Mouse (Mus musculus): ENCODE data around the gene Iqgap1. TPM values are rescaled to one million over a fixed set of nuclear protein-coding genes. Genes with fewer than 3 reads are reported as not detected.

Gene Iqgap1
- total and polyA plus RNA-seq, 2 experiments: 2.8 to 7.8 TPM

DNA sequence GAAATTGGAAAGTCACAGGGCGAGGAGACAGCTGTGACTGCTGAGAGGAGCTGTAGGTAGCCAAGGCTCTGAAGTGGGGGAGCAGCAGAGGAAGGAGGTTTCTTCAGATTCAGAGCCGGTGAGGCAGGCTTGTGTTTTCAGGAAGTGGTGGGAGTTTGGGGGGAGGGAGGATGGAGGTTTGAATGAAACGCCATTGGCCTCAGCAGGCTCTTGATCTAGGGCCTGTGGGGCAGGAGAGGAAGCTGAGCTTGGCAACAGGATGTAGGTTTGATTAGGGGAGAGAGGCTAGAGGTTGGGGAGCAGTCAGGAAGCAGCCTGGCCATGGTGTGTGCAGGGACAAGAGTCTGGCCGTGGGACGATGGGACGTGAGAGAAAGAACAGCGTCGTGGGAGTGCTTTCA, 39.1 kb upstream of the Iqgap1 start:
- H3K27ac ChIP-seq (replicated peaks; ENCODE audit: insufficient read depth, low read depth, low read length): peak overlapping the region; percentile 65

DNA sequence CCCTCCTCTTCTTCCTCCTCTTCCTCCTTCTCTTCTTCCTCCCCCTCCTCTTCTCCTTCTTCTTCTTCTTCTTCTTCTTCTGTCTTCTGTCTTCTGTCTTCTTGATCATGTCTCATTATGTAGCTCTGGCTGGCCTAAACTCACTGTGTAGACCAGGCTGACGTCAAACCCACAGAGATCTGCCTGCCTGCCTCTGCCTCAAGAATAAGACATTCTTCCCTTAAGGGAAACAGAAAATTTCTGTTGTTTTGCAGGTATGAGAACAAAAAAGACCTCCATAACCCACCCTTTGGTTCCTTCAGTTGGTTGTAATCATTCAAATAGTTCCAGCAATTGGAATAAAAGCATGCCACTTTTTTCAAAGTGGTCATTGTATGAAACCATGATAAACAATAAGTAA, 38.4 kb upstream of the Iqgap1 start:
- WGBS: 82% methylated on average over 1 of the region's 1 CpGs

More for the DNA sequence above, 39.1 kb upstream of the Iqgap1 start:
- Histone ChIP-seq H3K4me3 (ENCODE audit: insufficient read depth, low read depth, low read length) (no peak overlapping the region), H3K36me3 (ENCODE audit: control insufficient read depth, insufficient read depth, low read length) (peaks cover 5% of the 10 kb centered on the region), H3K79me2 (ENCODE audit: control insufficient read depth, insufficient read depth, low read length) (peaks cover 6% of the 10 kb centered on the region; the same call in 1 of the 2 replicates), H3K27me3 (ENCODE audit: control insufficient read depth, insufficient read depth, low read length) (no peaks in the 10 kb centered on the region), H3K9ac (ENCODE audit: low read depth, low read length) (no peak overlapping the region), H3K4me1 (ENCODE audit: control insufficient read depth, insufficient read depth, low read length) (peaks cover 20% of the 10 kb centered on the region)
- 72% methylated on average over 8 of the region's 8 CpGs for WGBS
- TF ChIP-seq POLR2A (IDR thresholded peaks at IDR 0.05; ENCODE audit: extremely low read depth, insufficient read depth, low read length) (no peak), CTCF (IDR thresholded peaks at IDR 0.05; ENCODE audit: low read depth, low read length) (no peak)
- DNase-seq (ENCODE audit: extremely low read depth, low read depth, low spot score): peak; percentile 28

GRCm38 (mm10) chr7:80863520-80863919, 37.7 kb upstream of the Iqgap1 start:
- H3K4me1 ChIP-seq (ENCODE audit: control insufficient read depth, insufficient read depth, low read length): peaks cover 20% of the 10 kb centered on the region
- H3K27me3 ChIP-seq (ENCODE audit: control insufficient read depth, insufficient read depth, low read length): no peaks in the 10 kb centered on the region
- WGBS: 70% methylated on average over 5 of the region's 5 CpGs
- TF ChIP-seq CTCF (IDR thresholded peaks at IDR 0.05; ENCODE audit: low read depth, low read length) (no peak), POLR2A (IDR thresholded peaks at IDR 0.05; ENCODE audit: extremely low read depth, insufficient read depth, low read length) (no peak)
- H3K9ac ChIP-seq (ENCODE audit: low read depth, low read length): peak overlapping the region; percentile 10; the same call in 1 of the 2 replicates
- H3K36me3 ChIP-seq (ENCODE audit: control insufficient read depth, insufficient read depth, low read length): peaks cover 5% of the 10 kb centered on the region
- DNase-seq (ENCODE audit: extremely low read depth, low read depth, low spot score): no peak
- H3K27ac ChIP-seq (replicated peaks; ENCODE audit: insufficient read depth, low read depth, low read length): peak overlapping the region; percentile 62
- no peak overlapping the region; the same call in 1 of the 2 replicates for H3K4me3 ChIP-seq (ENCODE audit: insufficient read depth, low read depth, low read length)
- H3K79me2 ChIP-seq (ENCODE audit: control insufficient read depth, insufficient read depth, low read length): peaks cover 6% of the 10 kb centered on the region; the same call in 1 of the 2 replicates

More for the DNA sequence above, 38.4 kb upstream of the Iqgap1 start:
- H3K79me2 ChIP-seq (ENCODE audit: control insufficient read depth, insufficient read depth, low read length): peaks cover 6% of the 10 kb centered on the region; the same call in 1 of the 2 replicates
- no peak for TF ChIP-seq CTCF (IDR thresholded peaks at IDR 0.05; ENCODE audit: low read depth, low read length)
- TF ChIP-seq POLR2A (IDR thresholded peaks at IDR 0.05; ENCODE audit: extremely low read depth, insufficient read depth, low read length): no peak
- H3K4me1 ChIP-seq (ENCODE audit: control insufficient read depth, insufficient read depth, low read length): peaks cover 20% of the 10 kb centered on the region
- H3K4me3 ChIP-seq (ENCODE audit: insufficient read depth, low read depth, low read length): no peak overlapping the region
- no peaks in the 10 kb centered on the region for H3K27me3 ChIP-seq (ENCODE audit: control insufficient read depth, insufficient read depth, low read length)
- H3K9ac ChIP-seq (ENCODE audit: low read depth, low read length): no peak overlapping the region
- 0 out of 2 replicates have a peak overlapping the region, but pooled peaks have one; percentile 34 for H3K27ac ChIP-seq (replicated peaks; ENCODE audit: insufficient read depth, low read depth, low read length)
- H3K36me3 ChIP-seq (ENCODE audit: control insufficient read depth, insufficient read depth, low read length): peaks cover 5% of the 10 kb centered on the region
- no peak for DNase-seq (ENCODE audit: extremely low read depth, low read depth, low spot score)

- Histone ChIP-seq H3K4me1 (ENCODE audit: control insufficient read depth, insufficient read depth, low read length) (peaks cover 20% of the 10 kb centered on the region), H3K79me2 (ENCODE audit: control insufficient read depth, insufficient read depth, low read length) (peaks cover 6% of the 10 kb centered on the region; the same call in 1 of the 2 replicates), H3K27me3 (ENCODE audit: control insufficient read depth, insufficient read depth, low read length) (no peaks in the 10 kb centered on the region), H3K27ac (replicated peaks; ENCODE audit: insufficient read depth, low read depth, low read length) (no peak overlapping the region), H3K36me3 (ENCODE audit: control insufficient read depth, insufficient read depth, low read length) (no peaks in the 10 kb centered on the region; the same call in 1 of the 2 replicates), H3K4me3 (ENCODE audit: insufficient read depth, low read depth, low read length) (no peak overlapping the region), H3K9ac (ENCODE audit: low read depth, low read length) (no peak overlapping the region)
- 91% methylated on average over 2 of the region's 2 CpGs for WGBS
- TF ChIP-seq POLR2A (IDR thresholded peaks at IDR 0.05; ENCODE audit: extremely low read depth, insufficient read depth, low read length) (no peak), CTCF (IDR thresholded peaks at IDR 0.05; ENCODE audit: low read depth, low read length) (no peak)
- DNase-seq (ENCODE audit: extremely low read depth, low read depth, low spot score): no peak
Observed at GRCm38 (mm10) chr7:80862475-80862874, 36.7 kb upstream of the Iqgap1 start.

DNA sequence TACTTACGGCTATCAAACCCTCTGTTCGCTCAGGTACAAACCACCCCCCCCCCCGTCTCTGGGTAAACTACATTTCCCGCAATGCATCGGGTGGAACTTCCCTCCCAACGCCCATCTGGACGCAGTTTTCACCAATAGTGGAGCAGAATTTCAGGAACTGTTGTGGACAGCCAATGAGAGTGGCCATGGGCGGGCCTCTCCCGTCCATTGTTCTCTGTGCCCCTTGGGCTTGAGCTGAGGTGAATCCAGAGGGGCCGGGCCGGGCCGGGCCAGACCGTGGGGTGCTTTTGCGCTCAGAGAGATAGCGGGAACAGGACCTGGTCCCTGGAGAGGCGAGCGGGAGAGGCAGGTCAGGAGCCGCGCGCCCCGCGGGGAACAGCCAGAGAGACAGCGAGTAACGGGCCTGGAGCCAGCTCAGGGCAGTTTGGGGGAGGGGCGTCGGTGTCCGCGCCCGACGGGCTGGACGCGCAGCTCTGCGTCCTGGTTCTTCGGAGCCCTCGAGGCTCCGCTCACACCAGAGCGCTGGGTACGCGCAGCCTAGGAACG, 35.0 kb upstream of the Iqgap1 start, which contains the start of gene Zscan2:
Zscan2 (plus strand) TSS at position 192 of the 546 bp plus-strand sequence.
- DNase-seq (ENCODE audit: extremely low read depth, low read depth, low spot score): peak; percentile 93
- TF ChIP-seq CTCF (IDR thresholded peaks at IDR 0.05; ENCODE audit: low read depth, low read length): no peak
- TF ChIP-seq POLR2A (IDR thresholded peaks at IDR 0.05; ENCODE audit: extremely low read depth, insufficient read depth, low read length): peak; percentile 73; the same call in 1 of the 2 replicates
- H3K36me3 ChIP-seq (ENCODE audit: control insufficient read depth, insufficient read depth, low read length): no peaks in the 10 kb centered on the region
- H3K27ac ChIP-seq (replicated peaks; ENCODE audit: insufficient read depth, low read depth, low read length): peak within 1 kb of the TSS; percentile 95
- WGBS: under 1% methylated on average over 40 of the region's 40 CpGs
- peak within 1 kb of the TSS; percentile 88 for H3K4me3 ChIP-seq (ENCODE audit: insufficient read depth, low read depth, low read length)
- H3K79me2 ChIP-seq (ENCODE audit: control insufficient read depth, insufficient read depth, low read length): peaks cover 6% of the 10 kb centered on the region; the same call in 1 of the 2 replicates
- peaks cover 12% of the 10 kb centered on the region; the same call in 1 of the 2 replicates for H3K4me1 ChIP-seq (ENCODE audit: control insufficient read depth, insufficient read depth, low read length)
- peak within 1 kb of the TSS; percentile 90 for H3K9ac ChIP-seq (ENCODE audit: low read depth, low read length)
- H3K27me3 ChIP-seq (ENCODE audit: control insufficient read depth, insufficient read depth, low read length): no peaks in the 10 kb centered on the region

GRCm38 (mm10) chr7:80860227-80860626, 34.5 kb upstream of the Iqgap1 start:
- H3K27ac ChIP-seq (replicated peaks; ENCODE audit: insufficient read depth, low read depth, low read length): peak overlapping the region; percentile 39

More at GRCm38 (mm10) chr7:80860227-80860626, 34.5 kb upstream of the Iqgap1 start:
- TF ChIP-seq POLR2A (IDR thresholded peaks at IDR 0.05; ENCODE audit: extremely low read depth, insufficient read depth, low read length): no peak
- H3K36me3 ChIP-seq (ENCODE audit: control insufficient read depth, insufficient read depth, low read length): no peaks in the 10 kb centered on the region
- peaks cover 10% of the 10 kb centered on the region; the same call in 1 of the 2 replicates for H3K4me1 ChIP-seq (ENCODE audit: control insufficient read depth, insufficient read depth, low read length)
- H3K27me3 ChIP-seq (ENCODE audit: control insufficient read depth, insufficient read depth, low read length): no peaks in the 10 kb centered on the region
- WGBS: under 1% methylated on average over 13 of the region's 13 CpGs
- peak overlapping the region; percentile 30 for H3K9ac ChIP-seq (ENCODE audit: low read depth, low read length)
- H3K4me3 ChIP-seq (ENCODE audit: insufficient read depth, low read depth, low read length): peak overlapping the region; percentile 37
- peak; percentile 67 for DNase-seq (ENCODE audit: extremely low read depth, low read depth, low spot score)
- peaks cover 6% of the 10 kb centered on the region; the same call in 1 of the 2 replicates for H3K79me2 ChIP-seq (ENCODE audit: control insufficient read depth, insufficient read depth, low read length)
